Mouse (Mus musculus) left cerebral cortex, postnatal 14 days (tissue): Measurements from ENCODE around the gene Cyp8b1. TPM values are rescaled to one million over a fixed set of nuclear protein-coding genes. Genes with fewer than 3 reads are reported as not detected.

ENCODE experiments used
- DNase-seq, 2 experiments: peaks; one replicate each; pipeline ENCODE4 v3.0.0; 2021 to 2022; ENCODE audit warnings: low spot score in 2 of 2, mixed read lengths in 1 of 2
- intact Hi-C: fragments of 180-260 bp; cut with DNase I; formaldehyde crosslinking; loops from one replicate; pipeline ENCODE4 v1.15.1; 2025
- total RNA-seq, 2 experiments: library from RNA; stranded (reverse); gene quantifications; 2 replicates each; pipeline ENCODE4 v1.2.3; 2021

The Cyp8b1 gene
- total RNA-seq, 2 experiments from 2014 or later: not detected

DNA sequence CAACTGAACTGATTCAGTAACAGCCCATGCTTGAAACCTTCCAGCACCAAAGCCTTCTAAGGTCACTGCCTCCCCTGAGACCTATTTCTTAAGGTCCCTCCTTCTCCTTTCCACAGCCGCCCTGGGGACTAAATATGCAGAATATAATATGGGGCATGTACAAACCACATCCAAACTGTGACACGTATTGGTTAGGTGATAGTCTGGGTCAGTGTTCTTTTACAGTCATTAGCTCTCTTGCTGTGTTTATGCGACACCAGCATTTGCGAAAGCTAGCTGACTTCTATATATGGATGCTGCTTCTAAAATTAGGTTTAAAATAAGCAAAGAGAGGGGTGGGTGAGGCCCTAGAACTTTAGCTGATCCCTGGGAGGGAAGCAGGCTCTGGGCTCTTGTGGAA is 19.3 kb downstream of the Cyp8b1 start:
- no peak for DNase-seq
- intact Hi-C loops: no loop called here

DNA sequence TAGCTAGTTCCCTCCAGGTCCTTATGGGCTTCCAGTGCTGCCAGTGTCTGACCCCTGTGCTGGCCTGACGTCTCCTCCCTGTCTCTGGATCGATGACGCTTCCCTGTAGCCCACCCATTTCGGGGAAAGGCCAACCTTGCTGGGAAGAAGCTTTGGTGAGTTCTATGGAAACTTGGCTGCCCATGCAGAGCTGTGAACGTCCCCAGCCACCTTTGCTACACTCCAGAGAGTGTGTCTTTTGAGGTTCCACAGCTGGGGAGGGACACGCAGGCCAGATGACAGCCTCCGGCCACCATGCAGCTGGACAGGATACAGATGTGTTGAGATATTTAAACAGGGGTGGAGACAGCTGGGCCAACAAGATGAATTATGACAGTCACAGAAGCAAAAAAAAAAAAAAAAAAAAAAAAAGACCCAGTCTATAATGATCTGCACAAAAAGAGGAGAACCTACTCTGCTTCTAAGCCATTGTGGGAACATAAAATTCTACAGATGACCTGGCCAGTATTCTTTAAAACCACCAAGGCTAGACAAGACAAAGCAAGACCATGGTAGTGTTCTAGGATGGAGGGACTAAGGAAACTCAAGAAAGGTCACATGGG is 20.6 kb downstream of the Cyp8b1 start:
- intact Hi-C loops: no loop called here
- no peak for DNase-seq

DNA sequence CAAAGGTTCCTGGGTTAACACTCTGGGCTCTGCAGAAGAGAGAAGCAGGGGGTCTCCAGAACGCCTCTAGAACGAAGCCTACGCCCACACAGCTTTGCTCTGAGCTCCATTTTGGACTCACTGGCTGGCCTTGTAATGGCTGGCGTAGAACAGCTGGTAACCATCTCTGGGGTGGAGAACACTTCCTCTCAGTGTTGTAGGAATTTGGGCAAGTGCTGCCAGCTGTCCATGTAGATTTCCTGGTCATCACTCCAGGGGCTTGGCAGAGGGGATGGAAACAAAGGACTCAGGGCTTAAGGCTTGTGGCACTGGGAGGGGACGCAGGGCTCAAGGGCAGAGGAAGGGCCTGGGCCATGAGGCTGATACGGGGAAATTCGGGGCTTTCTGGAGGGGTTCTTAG is 21.7 kb downstream of the Cyp8b1 start:
- intact Hi-C loops: no loop called here
- no peak for DNase-seq

DNA sequence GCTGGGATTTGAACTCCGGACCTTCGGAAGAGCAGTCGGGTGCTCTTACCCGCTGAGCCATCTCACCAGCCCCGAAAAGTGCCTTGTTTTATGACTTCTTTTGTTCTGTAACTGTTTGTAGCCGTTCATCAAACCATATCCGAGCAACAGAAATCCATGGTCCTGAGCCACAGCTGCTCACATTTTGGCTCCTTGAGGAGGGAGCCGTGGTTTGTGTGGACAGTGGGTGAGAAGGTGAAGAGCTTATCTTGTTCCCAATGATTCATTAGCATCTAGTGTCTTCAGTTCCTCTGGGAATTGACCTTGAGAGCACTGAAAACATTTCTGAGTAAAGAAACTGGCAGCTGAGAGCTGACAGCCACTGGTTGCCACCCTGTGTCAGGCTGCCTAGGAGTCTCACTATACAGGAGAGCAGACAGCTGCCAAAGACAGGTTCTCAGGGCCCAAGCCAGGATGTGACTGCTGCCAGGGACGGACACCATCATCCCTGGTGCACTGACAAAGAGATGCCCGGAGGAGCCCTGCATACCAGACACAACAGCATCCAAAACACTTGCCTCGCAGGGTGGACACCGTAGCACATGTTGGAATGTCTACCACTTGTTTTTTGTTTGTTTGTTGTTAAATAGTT is 23.9 kb downstream of the Cyp8b1 start:
- DNase-seq: no peak
- intact Hi-C loops: no loop called here

DNA sequence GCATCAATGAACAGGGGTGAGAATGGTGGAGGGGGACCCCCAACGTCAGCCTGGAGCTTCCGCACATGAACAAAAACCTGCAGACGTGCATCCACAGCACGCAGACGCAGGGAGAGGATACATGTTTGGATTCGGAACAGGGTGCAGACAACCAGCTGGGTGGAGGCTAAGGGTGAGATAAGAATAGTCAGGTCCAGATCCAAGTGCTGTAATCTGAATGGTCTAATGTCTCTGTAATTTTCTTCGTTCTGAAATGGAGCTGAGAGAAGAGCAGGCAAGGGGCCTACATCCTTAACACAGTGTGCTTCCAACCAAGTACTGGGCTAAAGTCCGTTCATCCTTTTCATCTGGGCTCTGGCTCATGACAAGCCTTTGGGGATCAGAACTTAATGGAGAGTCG is 24.8 kb downstream of the Cyp8b1 start:
- no peak for DNase-seq
- intact Hi-C loops: no loop called here

DNA sequence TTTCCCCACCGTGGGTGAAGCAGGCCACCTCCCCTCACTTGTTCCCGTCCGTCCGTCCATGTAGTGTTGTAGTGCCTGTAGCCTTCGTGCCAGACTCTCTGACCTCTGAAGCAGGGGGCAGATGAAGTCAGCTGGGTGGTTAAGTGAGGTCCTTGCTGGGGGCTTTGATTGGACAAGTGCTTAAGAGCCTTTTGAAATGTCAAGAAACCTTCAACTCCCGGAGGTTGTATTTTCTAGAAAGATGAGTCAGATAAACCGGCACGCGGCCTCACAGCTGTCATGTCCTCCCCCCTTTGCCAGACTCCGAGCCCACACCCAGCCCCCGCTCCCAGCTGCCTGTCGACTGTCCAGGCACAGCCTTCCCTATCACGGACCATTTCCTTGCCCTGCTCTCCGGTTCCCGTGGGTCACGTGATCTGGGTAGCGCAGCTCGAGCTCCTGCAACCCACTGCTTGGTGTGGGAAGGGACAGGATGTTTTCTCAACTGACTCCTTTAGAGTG is 25.6 kb downstream of the Cyp8b1 start:
- peak in 1 of 2 experiments; percentile 31 for DNase-seq
- intact Hi-C loops: no loop called here

DNA sequence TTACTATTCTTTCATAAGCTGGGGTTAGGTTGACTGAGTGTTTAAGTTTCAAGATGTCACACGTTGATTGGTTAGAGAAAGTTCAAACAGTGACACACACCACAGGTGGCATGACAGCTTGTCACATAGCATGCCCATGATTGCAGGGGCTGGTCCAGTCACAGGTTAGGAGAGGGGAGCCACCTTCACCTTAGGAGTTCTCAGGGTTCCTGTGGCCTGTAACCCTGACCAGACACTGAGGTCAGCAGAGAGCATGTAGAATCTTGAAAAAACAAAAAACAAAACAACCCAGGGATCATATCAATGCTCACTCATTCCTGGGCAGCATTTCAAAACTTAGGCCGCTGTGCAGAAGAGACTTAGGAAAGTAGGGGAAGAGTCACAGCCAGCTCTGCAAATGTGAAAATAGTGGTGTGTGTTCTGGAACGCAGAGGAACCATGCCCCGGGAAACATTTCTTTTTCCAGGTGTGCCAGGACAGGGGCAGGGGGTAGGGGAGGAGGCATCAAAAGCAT is 26.1 kb downstream of the Cyp8b1 start:
- intact Hi-C loops: loop anchor here (5.0 kb wide), 1 partner anchor 247 kb away; no protein-coding TSS in a partner anchor
- no peak for DNase-seq

DNA sequence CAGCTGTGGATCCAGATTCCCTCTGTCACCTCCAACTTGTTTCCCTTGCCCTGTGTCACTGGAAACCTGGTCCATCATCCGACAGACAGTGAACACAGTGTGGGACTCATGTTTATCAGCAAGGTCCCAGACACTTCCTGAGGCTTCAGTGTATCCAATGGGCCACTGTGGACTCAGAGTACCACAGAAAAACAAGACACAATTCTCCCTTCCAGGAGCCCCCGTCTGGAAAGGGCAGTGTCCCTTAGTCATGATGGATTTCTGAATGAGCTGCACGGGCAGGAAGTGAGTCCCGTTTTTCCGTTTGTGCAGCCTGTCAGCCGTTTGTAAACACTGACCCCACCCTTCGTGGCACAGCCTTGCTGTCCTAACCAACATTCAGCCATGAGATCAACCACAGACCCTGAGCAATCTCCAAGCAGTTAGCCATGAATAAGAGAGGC is 34.1 kb downstream of the Cyp8b1 start:
- intact Hi-C loops: loop anchor here (5.0 kb wide), 1 partner anchor 105 kb away; no protein-coding TSS in a partner anchor
- DNase-seq: no peak

DNA sequence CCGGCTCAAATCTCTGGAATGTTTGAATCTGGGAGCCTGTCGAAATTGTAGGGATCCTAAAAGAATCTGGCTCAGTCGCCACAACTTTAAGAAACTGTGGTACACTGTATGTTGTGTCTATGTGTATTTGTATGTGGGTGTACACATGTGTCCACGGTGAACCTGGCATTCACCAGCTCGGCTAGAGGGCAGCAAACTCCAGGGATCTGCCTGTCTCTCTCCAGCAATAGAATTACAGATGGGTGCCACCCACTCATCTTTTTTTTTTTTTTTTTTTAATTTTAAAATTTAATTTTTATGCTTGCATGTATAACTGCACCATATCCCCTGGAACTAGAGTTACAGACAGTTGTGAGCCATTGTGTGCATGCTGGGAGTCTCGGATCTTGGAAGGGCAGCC is 34.8 kb downstream of the Cyp8b1 start:
- intact Hi-C loops: loop anchor here (5.0 kb wide), 1 partner anchor 106 kb away; no protein-coding TSS in a partner anchor
- peak; percentile 52 to 74 for DNase-seq

DNA sequence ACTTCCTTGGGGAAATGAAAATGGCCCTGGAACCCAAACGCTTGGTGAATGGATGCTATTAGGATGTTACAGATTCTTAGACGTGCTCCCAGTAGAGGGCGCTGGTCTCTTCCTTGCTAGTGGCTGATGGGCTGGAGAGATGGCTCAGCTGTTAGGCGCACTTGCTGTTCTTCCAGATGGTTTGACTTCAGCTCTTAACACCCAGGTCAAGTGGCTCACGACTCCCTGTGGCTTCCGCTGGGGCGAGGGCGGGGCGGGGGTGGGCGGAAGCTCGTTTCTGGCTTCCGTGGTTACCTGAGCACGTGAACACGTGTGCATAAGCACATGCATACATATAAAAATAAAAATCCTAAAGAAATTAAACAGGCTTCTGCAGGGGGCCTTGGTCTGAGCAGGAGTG is 35.3 kb downstream of the Cyp8b1 start:
- intact Hi-C loops: loop anchor here (5.0 kb wide), 1 partner anchor 106 kb away; no protein-coding TSS in a partner anchor
- peak; percentile 79 to 88 for DNase-seq

DNA sequence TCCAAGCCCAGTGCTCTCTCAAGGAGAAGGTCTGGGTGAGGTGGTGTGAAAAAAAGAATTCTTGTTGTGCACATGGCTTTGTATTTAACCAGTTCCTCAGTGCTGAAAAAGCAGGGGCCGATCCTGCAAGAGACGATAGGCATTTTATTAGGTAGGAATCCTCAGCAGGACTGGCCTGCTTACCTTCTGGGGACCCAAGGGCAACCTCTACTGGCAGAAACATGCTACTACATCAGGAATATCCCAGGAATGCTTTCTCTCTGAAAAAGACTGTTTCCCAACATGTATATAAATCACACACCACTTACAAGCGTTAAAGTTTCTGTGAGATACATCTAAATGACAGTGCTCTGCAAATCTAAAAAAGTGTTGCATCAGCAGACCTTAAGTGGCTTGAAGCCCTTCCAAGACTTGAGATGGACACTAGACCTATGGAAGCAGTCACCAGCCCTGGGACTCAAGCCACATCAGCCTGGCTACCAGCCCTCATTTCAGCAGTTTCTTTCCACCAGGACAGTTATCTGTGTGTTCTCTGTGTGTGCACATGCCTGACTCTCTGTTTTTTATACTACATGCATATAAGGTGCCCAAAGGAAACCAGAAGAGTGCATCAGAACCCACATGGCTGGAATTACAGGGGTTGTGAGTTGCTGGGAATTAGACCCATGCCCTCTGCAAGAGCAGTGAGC is 38.9 kb downstream of the Cyp8b1 start:
- intact Hi-C loops: loop anchor here (2.0 to 5.0 kb wide), 2 partner anchors 30 to 45 kb away; no protein-coding TSS in a partner anchor

DNA sequence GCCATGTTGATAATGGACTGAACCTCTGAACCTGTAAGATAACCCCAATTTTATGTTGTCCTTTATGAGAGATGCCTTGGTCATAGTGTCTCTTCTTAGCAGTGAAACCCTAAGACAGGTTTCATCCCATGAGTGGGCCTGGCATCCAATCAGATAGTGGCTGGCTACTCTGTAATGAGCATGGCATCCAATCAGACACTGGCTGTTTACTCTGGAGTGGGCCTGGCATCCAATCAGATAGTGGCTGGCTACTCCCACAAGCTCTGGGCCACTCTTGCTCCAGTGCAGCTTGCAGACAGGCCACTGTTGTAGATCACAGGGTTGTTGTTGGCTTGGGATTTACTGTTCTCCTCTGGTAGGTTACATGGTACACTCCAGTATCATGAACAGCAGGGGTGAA is 42.5 kb downstream of the Cyp8b1 start:
- DNase-seq: no peak
- intact Hi-C loops: no loop called here

More for the DNA sequence above, 38.9 kb downstream of the Cyp8b1 start:
- peak; percentile 80 to 83 for DNase-seq

DNA sequence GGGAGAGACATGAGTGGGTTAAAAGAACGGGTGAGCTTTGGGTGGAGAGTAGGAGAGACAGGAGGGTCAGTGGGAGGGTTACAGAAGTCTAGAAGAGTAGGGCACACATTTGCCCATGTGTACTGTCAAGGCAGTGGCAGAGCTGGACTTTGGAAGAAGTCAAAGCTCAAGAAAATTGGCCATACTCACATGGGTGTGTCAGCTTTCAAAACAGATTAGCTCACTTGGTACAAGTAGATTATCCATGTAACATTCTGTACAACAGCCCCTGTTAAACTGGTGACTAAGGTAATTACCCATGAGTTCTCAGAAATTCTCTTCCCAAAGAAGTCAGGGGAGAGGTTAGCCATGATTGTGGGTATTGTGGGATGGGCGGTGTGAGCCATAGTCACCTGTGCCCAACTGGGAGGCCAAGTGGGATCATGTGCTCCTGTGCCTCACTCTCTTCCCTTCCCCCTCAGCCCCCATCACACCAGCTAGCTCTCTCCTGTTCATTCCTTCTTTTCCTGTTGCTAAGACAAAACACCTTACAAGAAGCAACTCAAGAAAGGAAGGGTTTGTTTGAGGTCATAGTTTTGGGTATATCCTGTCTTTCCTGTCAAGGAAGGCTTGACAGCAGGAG is 43.9 kb downstream of the Cyp8b1 start:
- no peak for DNase-seq
- intact Hi-C loops: no loop called here

DNA sequence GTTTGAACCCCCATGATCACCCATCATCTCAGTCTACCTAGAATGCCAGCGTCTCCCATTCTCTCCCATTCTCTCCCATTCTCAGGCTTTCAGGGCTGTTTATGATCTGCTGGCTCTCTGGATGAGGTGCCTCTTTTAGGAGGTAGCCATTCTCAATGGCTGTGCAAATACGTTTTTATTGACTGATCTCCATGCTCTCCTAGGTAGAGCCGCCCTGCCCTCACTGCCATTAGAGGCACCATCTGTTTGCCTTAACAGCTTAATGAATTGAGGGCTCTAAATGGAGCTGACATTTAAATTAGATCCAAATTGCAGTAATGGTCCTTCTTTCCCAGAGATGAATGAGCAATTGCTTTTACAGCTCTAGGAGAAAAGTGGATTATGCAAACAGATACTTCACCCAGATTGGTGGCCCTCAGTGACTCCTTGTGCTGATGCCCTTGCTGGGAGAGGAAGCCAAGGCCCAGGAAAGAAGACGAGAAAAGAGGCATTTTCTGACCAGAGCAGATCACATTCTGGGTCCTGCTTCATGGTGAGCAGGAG is 46.1 kb downstream of the Cyp8b1 start:
- no peak for DNase-seq
- intact Hi-C loops: no loop called here

DNA sequence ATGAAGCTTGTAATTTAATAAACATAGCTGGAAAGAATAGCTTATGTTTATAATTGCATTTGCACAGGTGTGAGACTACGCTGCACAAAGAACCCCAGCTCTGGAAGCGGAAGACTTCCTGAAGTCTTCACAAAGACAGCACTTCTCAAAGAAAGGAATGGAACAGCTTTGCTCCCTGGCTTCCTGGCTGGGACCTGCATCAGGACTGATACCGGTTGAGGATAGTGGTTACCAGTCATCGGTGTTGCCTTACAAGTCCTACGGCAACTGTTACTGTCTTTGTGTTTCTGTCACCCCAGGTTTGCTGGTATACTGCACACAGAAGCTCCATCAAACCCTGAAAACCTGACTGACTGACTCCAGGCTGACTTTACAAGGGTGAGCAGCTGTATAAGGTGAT is 46.7 kb downstream of the Cyp8b1 start:
- intact Hi-C loops: no loop called here
- no peak for DNase-seq

DNA sequence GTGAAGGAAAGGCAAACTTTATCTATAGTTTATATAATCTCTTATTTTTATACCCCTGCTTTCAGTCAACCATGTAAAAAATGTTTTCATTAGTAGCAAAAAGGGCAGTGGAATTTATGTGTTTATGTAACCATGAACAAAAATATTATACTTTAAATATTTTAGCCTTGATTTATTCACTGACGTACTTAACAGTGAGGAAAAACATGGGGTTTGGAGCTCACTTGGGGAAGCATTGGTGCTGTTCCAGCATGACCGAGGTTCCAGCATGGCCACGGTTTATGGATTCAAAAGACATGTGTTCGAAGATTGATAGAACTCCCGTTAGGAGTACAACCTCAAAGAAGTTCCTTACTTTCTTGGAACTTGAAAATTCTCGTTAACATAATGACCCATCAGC is 47.9 kb downstream of the Cyp8b1 start:
- DNase-seq: no peak
- intact Hi-C loops: no loop called here

DNA sequence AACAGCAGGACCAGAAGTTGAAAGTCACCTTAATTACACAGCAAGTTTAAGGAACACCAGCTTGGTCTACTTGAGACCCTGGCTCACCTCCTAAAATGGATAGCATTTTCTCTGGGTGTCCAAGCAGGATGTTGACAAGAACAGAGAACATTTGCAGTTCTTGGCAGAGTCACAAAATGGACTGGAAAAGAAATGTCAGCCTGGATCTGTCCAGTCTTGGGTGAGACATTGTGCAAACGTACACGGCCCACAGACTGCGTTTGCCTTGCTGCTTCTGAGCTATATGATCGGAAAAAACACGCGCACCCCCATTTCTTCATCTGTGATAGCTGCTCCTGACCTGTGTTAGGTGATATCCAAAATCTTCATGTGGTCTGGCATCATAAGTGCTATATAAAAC is 48.5 kb downstream of the Cyp8b1 start:
- DNase-seq: no peak
- intact Hi-C loops: no loop called here

DNA sequence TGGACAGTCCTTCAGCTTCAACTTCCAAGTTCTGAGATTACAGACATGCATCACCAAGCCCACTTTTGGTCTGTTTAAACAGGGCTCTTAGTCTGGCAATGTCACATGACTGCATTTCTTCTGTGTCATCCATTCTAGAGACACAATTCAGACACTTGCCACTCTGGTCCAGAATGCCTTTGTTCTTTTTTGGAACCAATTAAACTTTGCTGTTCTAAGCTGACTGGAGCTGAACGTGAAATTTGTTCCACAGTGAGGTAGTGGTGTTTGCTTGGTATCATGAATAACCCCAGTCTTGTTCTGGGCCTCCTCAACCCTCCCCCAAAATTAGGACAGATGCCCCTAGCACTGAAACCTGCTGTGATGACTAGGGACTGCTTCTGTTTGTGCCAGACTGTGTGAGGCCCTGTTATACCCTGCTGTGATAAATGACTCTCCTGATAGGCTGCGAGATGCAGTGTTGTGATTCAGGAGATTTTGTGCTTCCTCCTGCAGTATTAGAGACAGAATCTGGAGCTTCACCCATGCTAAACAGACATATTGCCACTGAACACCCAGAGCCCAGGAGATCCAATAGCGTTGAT is 50.6 kb downstream of the Cyp8b1 start:
- DNase-seq: no peak
- intact Hi-C loops: no loop called here

DNA sequence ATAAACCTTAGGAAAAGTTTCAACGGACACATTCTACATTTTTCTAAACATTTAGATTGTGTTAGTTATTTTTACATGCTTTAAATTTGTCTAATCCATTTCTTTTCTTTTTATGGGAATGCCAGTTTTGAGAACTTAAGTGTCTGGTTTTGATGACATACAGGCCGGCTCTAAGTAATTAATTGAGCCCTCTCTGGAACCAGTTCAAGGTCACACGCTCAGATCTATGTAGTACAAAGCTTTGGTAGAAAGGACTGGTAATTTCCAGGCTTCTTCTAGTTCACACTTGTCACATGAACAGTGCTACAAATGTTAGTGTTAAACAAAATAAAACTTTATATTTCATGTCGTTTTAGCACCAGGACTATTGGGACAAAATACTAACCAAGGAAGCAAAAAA is 51.3 kb downstream of the Cyp8b1 start:
- DNase-seq: no peak
- intact Hi-C loops: no loop called here
